In genomic region chr13:59244622-59245021, GRCm38 (mm10) we compare ENCODE assay signal across 25 mouse cellular contexts.
DNase-seq lines count a peak whose midpoint lies in the region; ATAC-seq lines count a peak whose summit lies in the region.
"Had no signal": no experiment of that assay in that cellular context is flagged by ENCODE, and none has a peak within 500 bp of the region (broad histone marks: within the 10 kb centered on the region; RNA-seq: fewer than 3 reads in every experiment).

No protein-coding gene starts in this region.

- ATAC-seq in megakaryocyte, adult 5-6 weeks (ENCODE audit: poor library complexity, severe bottlenecking), result peak; percentile 22; the same call in 1 of the 2 replicates
- ATAC-seq: forebrain, embryonic 14.5 days; forebrain, postnatal 0 days; hindbrain, postnatal 0 days; inflammation-experienced regulatory T-cells, adult 6 months; intestine, embryonic 16.5 days; Patski had no signal

- intact Hi-C loops in left cerebral cortex, postnatal 4 days (cut with DNase I), result no loop called here
- intact Hi-C loops in left cerebral cortex, postnatal 36 days (cut with DNase I), result no loop called here

- DNase-seq in adrenal gland, postnatal 10 days, result peak; percentile 9
- DNase-seq in adrenal gland, adult (ENCODE audit: inconsistent age in 2 of 2, low spot score in 1 of 2), result no peak
- DNase-seq in left cerebral cortex, postnatal 4 days, result peak; percentile 36
- DNase-seq in left cerebral cortex, postnatal 36 days (ENCODE audit: low spot score in 2 of 2), result no peak
- DNase-seq in fat pad, adult 2 months (ENCODE audit: extremely low read depth, low read depth, low spot score), result peak; percentile 86
- no peak for DNase-seq in right cerebral cortex, postnatal 10 days (ENCODE audit: low spot score in 2 of 2)
- no peak for DNase-seq in adipocyte (ENCODE audit: low spot score)
- DNase-seq: adrenal gland, postnatal 25 days; B cell, adult 2 months; cerebellum, adult 18-20 months; cerebellum, adult 9-10 months; cerebellum, postnatal 25 days; embryo, embryonic 11 days; forebrain, postnatal 0 days; gastrocnemius, postnatal 25 days; heart, adult 18-20 months; heart, postnatal 14 days; heart, postnatal 4 days; kidney, adult 18-20 months had no signal

Comparison
In these comparisons a context has a peak if more than half of its experiments do, and no peak if none do; other contexts are left out.
1. DNase-seq: peak in adrenal gland, postnatal 10 days (single experiment), left cerebral cortex, postnatal 4 days (single experiment) and fat pad, adult 2 months (single experiment); none in adrenal gland, adult (0 of 2), left cerebral cortex, postnatal 36 days (0 of 2), right cerebral cortex, postnatal 10 days (0 of 2) and adipocyte (single experiment).